Mouse (Mus musculus) megakaryocyte, embryonic 14.5 days (primary cell): ENCODE results near the gene Inpp5k.

Source experiments
- FLI1 ChIP-seq: IDR thresholded peaks from 2 replicates; pipeline ENCODE4 v1.6.1; 2012; ENCODE audit warnings: low read length, inconsistent platforms, mixed read lengths
- GATA1 ChIP-seq: IDR thresholded peaks from 3 replicates; pipeline ENCODE4 v1.6.1; 2012; ENCODE audit warnings: mixed read lengths, low read length, inconsistent platforms, borderline replicate concordance

DNA sequence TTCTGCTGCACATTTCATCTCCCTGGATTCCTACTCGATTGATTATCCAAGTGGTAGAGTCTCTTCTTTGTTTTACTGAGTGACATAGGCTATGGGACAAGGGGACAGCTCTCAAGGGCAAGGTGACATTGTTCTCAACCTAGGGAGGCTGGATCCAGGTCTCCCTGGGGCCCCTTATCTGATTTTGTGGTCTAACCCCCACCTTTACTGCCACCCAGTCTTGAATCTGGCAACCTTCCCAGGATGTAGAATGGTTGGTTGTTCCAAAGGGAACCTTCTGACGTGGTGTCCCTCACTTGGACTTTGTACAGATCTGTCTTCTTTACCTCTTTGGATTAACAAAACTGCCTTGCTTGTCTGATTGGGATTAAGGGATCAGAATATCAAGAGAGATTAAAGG, 35.4 kb upstream of the Inpp5k start:
- TF ChIP-seq GATA1, result no peak
- TF ChIP-seq FLI1, result no peak
